Mouse (Mus musculus) forebrain, postnatal 0 days (tissue): Measurements from ENCODE around the gene Parp8. TPM values are rescaled to one million over a fixed set of nuclear protein-coding genes. Genes with fewer than 3 reads are reported as not detected.
A peak's percentile ranks its signal among the peaks of the same experiment; 100 is the strongest.

Experiments used
- ATAC-seq: fragments of 200-750 bp; cut with Nextera tagmentation; 2 replicates; pipeline ENCODE4 v1.8.0; 2017; ENCODE audit warnings: mild to moderate bottlenecking, moderate library complexity
- DNase-seq: peaks from one replicate; pipeline ENCODE4 v3.0.0-alpha.2; 2015
- H3K27ac ChIP-seq: fragments of 300-500 bp; sonication (generic); 2 replicates; pipeline ENCODE4 v1.5.1; 2014; ENCODE audit warnings: low read depth, mild to moderate bottlenecking, antibody characterized with exemption, low read length, moderate library complexity, mixed read lengths
- H3K27me3 ChIP-seq: fragments of 300-500 bp; sonication (generic); 2 replicates; pipeline ENCODE4 v1.6.1; 2014; ENCODE audit warnings: mild to moderate bottlenecking, low read length, mixed read lengths; ENCODE audit not compliant: insufficient read depth
- H3K36me3 ChIP-seq: fragments of 300-500 bp; sonication (generic); 2 replicates; pipeline ENCODE4 v1.6.1; 2014; ENCODE audit warnings: mild to moderate bottlenecking, moderate library complexity; ENCODE audit not compliant: insufficient read depth
- H3K4me1 ChIP-seq: fragments of 300-500 bp; sonication (generic); 2 replicates; pipeline ENCODE4 v1.6.1; 2014; ENCODE audit warnings: antibody characterized with exemption; ENCODE audit not compliant: insufficient read depth
- H3K4me2 ChIP-seq: fragments of 300-500 bp; sonication (generic); 2 replicates; pipeline ENCODE4 v1.6.1; 2014; ENCODE audit warnings: low read depth, mild to moderate bottlenecking, moderate library complexity
- H3K4me3 ChIP-seq: fragments of 300-500 bp; sonication (generic); 2 replicates; pipeline ENCODE4 v1.5.1; 2014; ENCODE audit warnings: low read depth, low read length, mixed read lengths
- H3K9ac ChIP-seq: fragments of 300-500 bp; sonication (generic); 2 replicates; pipeline ENCODE4 v1.6.1; 2014; ENCODE audit warnings: mild to moderate bottlenecking
- H3K9me3 ChIP-seq: fragments of 300-500 bp; sonication (generic); 2 replicates; pipeline ENCODE4 v1.6.1; 2016; ENCODE audit warnings: low read length
- CTCF ChIP-seq: sonication (generic); IDR thresholded peaks from 2 replicates; pipeline ENCODE4 v1.5.1; 2016; ENCODE audit warnings: antibody characterized with exemption, control low read depth, low read depth
- WGBS: fragments of 180-500 bp; shearing (Covaris S2); extraction: QIAGEN DNeasy Blood & Tissue Kit; methylation state at CpG from one replicate; pipeline ENCODE4 v1.1.7; 2014; 5-methylcytosine and 5-hydroxymethylcytosine counted together
- polyA plus RNA-seq: library from polyadenylated mRNA; unstranded; fragments of >200 nt; fragmentation: Nextera tagmentation; extraction: Ambion mirVana; gene quantifications from 2 replicates; pipeline ENCODE4 v1.2.1, GENCODE M21; 2015
- total RNA-seq: library from RNA; depleted of rRNA; stranded (reverse); fragments of >200 nt; gene quantifications from 2 replicates; pipeline ENCODE4 v1.2.3, GENCODE M21; 2014

Gene Parp8
- total and polyA plus RNA-seq, 2 experiments from 2014 or later, result 20.8 to 46.1 TPM

GRCm38 (mm10) chr13:117020631-117021030, 4.7 kb downstream of the Parp8 start:
- H3K9ac ChIP-seq, result no peak overlapping the region
- peaks cover 9% of the 10 kb centered on the region; the same call in 1 of the 2 replicates for H3K4me1 ChIP-seq
- H3K4me2 ChIP-seq, result no peak overlapping the region
- H3K27me3 ChIP-seq, result no peaks in the 10 kb centered on the region
- no peak for TF ChIP-seq CTCF
- H3K9me3 ChIP-seq, result no peaks in the 10 kb centered on the region
- ATAC-seq (no peak), DNase-seq (no peak)
- H3K27ac ChIP-seq, result no peak overlapping the region
- H3K36me3 ChIP-seq, result no peaks in the 10 kb centered on the region
- 75% methylated on average over 6 of the region's 6 CpGs for WGBS
- no peak overlapping the region for H3K4me3 ChIP-seq

- no peaks in the 10 kb centered on the region for H3K36me3 ChIP-seq
- no peak overlapping the region for H3K27ac ChIP-seq
- H3K27me3 ChIP-seq, result no peaks in the 10 kb centered on the region
- H3K9ac ChIP-seq, result no peak overlapping the region
- ATAC-seq (no peak), DNase-seq (no peak)
- WGBS, result 92% methylated on average over 6 of the region's 6 CpGs
- TF ChIP-seq CTCF, result no peak
- no peak overlapping the region for H3K4me3 ChIP-seq
- peaks cover 9% of the 10 kb centered on the region; the same call in 1 of the 2 replicates for H3K4me1 ChIP-seq
- no peaks in the 10 kb centered on the region for H3K9me3 ChIP-seq
- H3K4me2 ChIP-seq, result no peak overlapping the region
These were observed 6.7 kb downstream of the Parp8 start for GRCm38 (mm10) chr13:117018676-117019075.

- no peaks in the 10 kb centered on the region for H3K36me3 ChIP-seq
- H3K9me3 ChIP-seq, result no peaks in the 10 kb centered on the region
- DNase-seq, result no peak
- WGBS, result 86% methylated on average over 2 of the region's 2 CpGs
- H3K4me1 ChIP-seq, result no peaks in the 10 kb centered on the region
- no peak for ATAC-seq
- H3K4me3 ChIP-seq, result no peak overlapping the region
- no peak overlapping the region for H3K4me2 ChIP-seq
- TF ChIP-seq CTCF, result no peak
- H3K27ac ChIP-seq, result no peak overlapping the region
- H3K27me3 ChIP-seq, result no peaks in the 10 kb centered on the region
- H3K9ac ChIP-seq, result no peak overlapping the region
These were observed 11.8 kb downstream of the Parp8 start for GRCm38 (mm10) chr13:117013516-117013915.

GRCm38 (mm10) chr13:117012031-117012430, 13.3 kb downstream of the Parp8 start:
- DNase-seq, result peak; percentile 30
- Histone ChIP-seq H3K36me3 (no peaks in the 10 kb centered on the region), H3K27me3 (no peaks in the 10 kb centered on the region), H3K9ac (no peak overlapping the region), H3K9me3 (no peaks in the 10 kb centered on the region), H3K4me2 (no peak overlapping the region), H3K27ac (no peak overlapping the region), H3K4me3 (no peak overlapping the region), H3K4me1 (no peaks in the 10 kb centered on the region)
- no peak for TF ChIP-seq CTCF
- no peak for ATAC-seq
- 61% methylated on average over 9 of the region's 9 CpGs for whole genome bisulfite sequencing

GRCm38 (mm10) chr13:117010143-117010542, 15.2 kb downstream of the Parp8 start:
- no peaks in the 10 kb centered on the region for H3K36me3 ChIP-seq
- H3K9ac ChIP-seq, result no peak overlapping the region
- 27% methylated on average over 8 of the region's 8 CpGs for WGBS
- DNase-seq (peak; percentile 87), ATAC-seq (peak; percentile 85)
- no peak overlapping the region for H3K4me2 ChIP-seq
- H3K27me3 ChIP-seq, result no peaks in the 10 kb centered on the region
- H3K27ac ChIP-seq, result no peak overlapping the region
- no peaks in the 10 kb centered on the region for H3K4me1 ChIP-seq
- no peak for TF ChIP-seq CTCF
- no peak overlapping the region for H3K4me3 ChIP-seq
- no peaks in the 10 kb centered on the region for H3K9me3 ChIP-seq

GRCm38 (mm10) chr13:117008021-117009015, 17.0 kb downstream of the Parp8 start:
- no peaks in the 10 kb centered on the region for H3K36me3 ChIP-seq
- WGBS, result 87% methylated on average over 9 of the region's 9 CpGs
- TF ChIP-seq CTCF, result no peak

GRCm38 (mm10) chr13:117007566-117007965, 17.8 kb downstream of the Parp8 start:
- Histone ChIP-seq H3K4me1 (no peaks in the 10 kb centered on the region), H3K27ac (no peak overlapping the region), H3K4me3 (no peak overlapping the region), H3K27me3 (no peaks in the 10 kb centered on the region), H3K4me2 (no peak overlapping the region), H3K9me3 (no peaks in the 10 kb centered on the region), H3K36me3 (no peaks in the 10 kb centered on the region), H3K9ac (no peak overlapping the region)
- 93% methylated on average over 2 of the region's 2 CpGs for WGBS
- no peak for ATAC-seq
- no peak for DNase-seq
- no peak for TF ChIP-seq CTCF

More at GRCm38 (mm10) chr13:117008021-117009015, 17.0 kb downstream of the Parp8 start:
- Histone ChIP-seq H3K9me3 (no peaks in the 10 kb centered on the region), H3K4me1 (no peaks in the 10 kb centered on the region), H3K27ac (no peak overlapping the region), H3K9ac (no peak overlapping the region), H3K27me3 (no peaks in the 10 kb centered on the region), H3K4me2 (no peak overlapping the region), H3K4me3 (no peak overlapping the region)
- DNase-seq (no peak), ATAC-seq (no peak)
